Mouse (Mus musculus) neural tube, embryonic 11.5 days (tissue): ENCODE measurements around the gene Ntn5. TPM values are rescaled to one million over a fixed set of nuclear protein-coding genes. Genes with fewer than 3 reads are reported as not detected.

Experiments
- ATAC-seq: fragments of 200-750 bp; cut with Nextera tagmentation; 2 replicates; pipeline ENCODE4 v1.8.0; 2017; ENCODE audit warnings: moderate number of reproducible peaks, mild to moderate bottlenecking, moderate TSS enrichment, moderate library complexity; ENCODE audit not compliant: insufficient read depth, low FRiP score, low TSS enrichment
- DNase-seq: peaks from one replicate; pipeline ENCODE4 v3.0.0-alpha.2; 2015; ENCODE audit warnings: low spot score
- H3K27ac ChIP-seq: fragments of 300-500 bp; sonication (generic); 2 replicates; pipeline ENCODE4 v1.5.1; 2014; ENCODE audit warnings: low read depth, mild to moderate bottlenecking, low read length
- H3K27me3 ChIP-seq: fragments of 300-500 bp; sonication (generic); 2 replicates; pipeline ENCODE4 v1.6.1; 2014; ENCODE audit warnings: mild to moderate bottlenecking, low read length, mixed read lengths; ENCODE audit not compliant: control insufficient read depth, insufficient read depth
- H3K36me3 ChIP-seq: fragments of 300-500 bp; sonication (generic); 2 replicates; pipeline ENCODE4 v1.6.1; 2014; ENCODE audit warnings: mild to moderate bottlenecking, low read length, moderate library complexity, mixed read lengths; ENCODE audit not compliant: control insufficient read depth, insufficient read depth
- H3K4me1 ChIP-seq: fragments of 300-500 bp; sonication (generic); 2 replicates; pipeline ENCODE4 v1.6.1; 2014; ENCODE audit warnings: low read length, mixed read lengths; ENCODE audit not compliant: control insufficient read depth, insufficient read depth
- H3K4me2 ChIP-seq: fragments of 300-500 bp; sonication (generic); 2 replicates; pipeline ENCODE4 v1.6.1; 2014; ENCODE audit warnings: low read depth, mild to moderate bottlenecking, moderate library complexity
- H3K4me3 ChIP-seq: fragments of 300-500 bp; sonication (generic); 2 replicates; pipeline ENCODE4 v1.5.1; 2014; ENCODE audit warnings: low read depth, low read length
- H3K9ac ChIP-seq: fragments of 300-500 bp; sonication (generic); 2 replicates; pipeline ENCODE4 v1.6.1; 2014; ENCODE audit warnings: mild to moderate bottlenecking, low read length
- H3K9me3 ChIP-seq: fragments of 300-500 bp; sonication (generic); 2 replicates; pipeline ENCODE4 v1.6.1; 2016; ENCODE audit warnings: low read length; ENCODE audit not compliant: control insufficient read depth
- WGBS: fragments of 180-500 bp; shearing (Covaris S2); extraction: QIAGEN DNeasy Blood & Tissue Kit; methylation state at CpG from one replicate; pipeline ENCODE4 v1.1.7; 2014; 5-methylcytosine and 5-hydroxymethylcytosine counted together
- polyA plus RNA-seq: library from polyadenylated mRNA; unstranded; fragments of >200 nt; fragmentation: Nextera tagmentation; extraction: Ambion mirVana; gene quantifications from 2 replicates; pipeline ENCODE4 v1.2.1, GENCODE M21; 2014

The Ntn5 gene
- polyA plus RNA-seq, 1 experiment from 2014 or later: 1.4 TPM

- no peak for DNase-seq
- WGBS: 10% methylated on average over 31 of the region's 31 CpGs
- H3K27ac ChIP-seq: peak overlapping the region; percentile 88
- no peaks in the 10 kb centered on the region for H3K9me3 ChIP-seq
- H3K4me3 ChIP-seq: peak overlapping the region; percentile 97
- peak overlapping the region; percentile 86 for H3K9ac ChIP-seq
- peaks cover 20% of the 10 kb centered on the region for H3K36me3 ChIP-seq
- ATAC-seq: peak; percentile 14; the same call in 1 of the 2 replicates
- no peaks in the 10 kb centered on the region for H3K27me3 ChIP-seq
- peak overlapping the region; percentile 93 for H3K4me2 ChIP-seq
- H3K4me1 ChIP-seq: peaks cover 33% of the 10 kb centered on the region
Observed at GRCm38 (mm10) chr7:45716952-45717917, 33.4 kb downstream of the Ntn5 start.

GRCm38 (mm10) chr7:45717918-45718297 lies 34.1 kb downstream of the Ntn5 start, which contains the start of gene Sphk2:
Sphk2 (minus strand) TSS chr7:45718002.
- peak; percentile 58; the same call in 1 of the 2 replicates for ATAC-seq
- WGBS: under 1% methylated on average over 41 of the region's 41 CpGs
- H3K9me3 ChIP-seq: no peaks in the 10 kb centered on the region

GRCm38 (mm10) chr7:45718331-45718730 lies 34.5 kb downstream of the Ntn5 start:
- DNase-seq (no peak), ATAC-seq (no peak)
- Histone ChIP-seq H3K36me3 (peaks cover 20% of the 10 kb centered on the region), H3K4me3 (peak overlapping the region; percentile 97), H3K9ac (peak overlapping the region; percentile 98), H3K27ac (peak overlapping the region; percentile 88), H3K9me3 (no peaks in the 10 kb centered on the region), H3K4me1 (peaks cover 33% of the 10 kb centered on the region), H3K27me3 (no peaks in the 10 kb centered on the region), H3K4me2 (peak overlapping the region; percentile 93)
- WGBS: under 1% methylated on average over 20 of the region's 20 CpGs

More at GRCm38 (mm10) chr7:45717918-45718297, 34.1 kb downstream of the Ntn5 start, which contains the start of gene Sphk2:
- H3K27me3 ChIP-seq: no peaks in the 10 kb centered on the region
- H3K9ac ChIP-seq: peak within 1 kb of the TSS; percentile 98
- DNase-seq: peak; percentile 99
- H3K27ac ChIP-seq: peak within 1 kb of the TSS; percentile 88
- H3K4me3 ChIP-seq: peak within 1 kb of the TSS; percentile 97
- H3K36me3 ChIP-seq: peaks cover 23% of the 10 kb centered on the region
- H3K4me1 ChIP-seq: peaks cover 33% of the 10 kb centered on the region
- H3K4me2 ChIP-seq: peak within 1 kb of the TSS; percentile 93

- DNase-seq: no peak
- Histone ChIP-seq H3K4me2 (peak overlapping the region; percentile 93), H3K9me3 (no peaks in the 10 kb centered on the region), H3K4me3 (peak overlapping the region; percentile 97), H3K27ac (no peak overlapping the region), H3K4me1 (peaks cover 31% of the 10 kb centered on the region), H3K9ac (peak overlapping the region; percentile 98), H3K36me3 (peaks cover 23% of the 10 kb centered on the region), H3K27me3 (no peaks in the 10 kb centered on the region)
- 86% methylated on average over 10 of the region's 10 CpGs for WGBS
- no peak for ATAC-seq
Observed at GRCm38 (mm10) chr7:45719180-45719579, 35.4 kb downstream of the Ntn5 start.

- no peak overlapping the region for H3K4me3 ChIP-seq
- ATAC-seq: no peak
- 92% methylated on average over 15 of the region's 16 CpGs for WGBS
- no peak overlapping the region; the same call in 1 of the 2 replicates for H3K27ac ChIP-seq
- H3K9me3 ChIP-seq: no peaks in the 10 kb centered on the region
- H3K27me3 ChIP-seq: no peaks in the 10 kb centered on the region
- no peak overlapping the region for H3K9ac ChIP-seq
- H3K4me2 ChIP-seq: no peak overlapping the region
- peaks cover 28% of the 10 kb centered on the region for H3K36me3 ChIP-seq
- no peak for DNase-seq
- peaks cover 25% of the 10 kb centered on the region for H3K4me1 ChIP-seq
Observed at GRCm38 (mm10) chr7:45719738-45720412, 36.1 kb downstream of the Ntn5 start.

GRCm38 (mm10) chr7:45720413-45721233 lies 36.8 kb downstream of the Ntn5 start, which contains the start of gene Fam83e:
Fam83e (plus strand) TSS chr7:45721212.
- WGBS: 85% methylated on average over 14 of the region's 14 CpGs
- no peak within 1 kb of the TSS for H3K4me3 ChIP-seq
- peaks cover 31% of the 10 kb centered on the region for H3K36me3 ChIP-seq
- no peaks in the 10 kb centered on the region for H3K27me3 ChIP-seq
- H3K9ac ChIP-seq: no peak within 1 kb of the TSS
- no peaks in the 10 kb centered on the region for H3K9me3 ChIP-seq
- peaks cover 22% of the 10 kb centered on the region for H3K4me1 ChIP-seq
- ATAC-seq: no peak
- no peak for DNase-seq
- H3K4me2 ChIP-seq: no peak within 1 kb of the TSS
- no peak within 1 kb of the TSS for H3K27ac ChIP-seq

- 79% methylated on average over 7 of the region's 7 CpGs for WGBS
- Histone ChIP-seq H3K36me3 (peaks cover 31% of the 10 kb centered on the region), H3K9me3 (no peaks in the 10 kb centered on the region), H3K4me2 (no peak overlapping the region), H3K9ac (no peak overlapping the region), H3K27ac (no peak overlapping the region), H3K4me1 (peaks cover 17% of the 10 kb centered on the region), H3K27me3 (no peaks in the 10 kb centered on the region), H3K4me3 (no peak overlapping the region)
- DNase-seq: no peak
- ATAC-seq: no peak
Observed at GRCm38 (mm10) chr7:45721234-45721571, 37.4 kb downstream of the Ntn5 start.
